Mouse (Mus musculus) retina, embryonic 14.5 days (tissue): ENCODE results near the gene Ston1.
A peak's percentile ranks its signal among the peaks of the same experiment; 100 is the strongest.

Experiments
- DNase-seq: peaks from one replicate; pipeline ENCODE4 v3.0.0-alpha.2; 2015; ENCODE audit warnings: low spot score

Gene Ston1

DNA sequence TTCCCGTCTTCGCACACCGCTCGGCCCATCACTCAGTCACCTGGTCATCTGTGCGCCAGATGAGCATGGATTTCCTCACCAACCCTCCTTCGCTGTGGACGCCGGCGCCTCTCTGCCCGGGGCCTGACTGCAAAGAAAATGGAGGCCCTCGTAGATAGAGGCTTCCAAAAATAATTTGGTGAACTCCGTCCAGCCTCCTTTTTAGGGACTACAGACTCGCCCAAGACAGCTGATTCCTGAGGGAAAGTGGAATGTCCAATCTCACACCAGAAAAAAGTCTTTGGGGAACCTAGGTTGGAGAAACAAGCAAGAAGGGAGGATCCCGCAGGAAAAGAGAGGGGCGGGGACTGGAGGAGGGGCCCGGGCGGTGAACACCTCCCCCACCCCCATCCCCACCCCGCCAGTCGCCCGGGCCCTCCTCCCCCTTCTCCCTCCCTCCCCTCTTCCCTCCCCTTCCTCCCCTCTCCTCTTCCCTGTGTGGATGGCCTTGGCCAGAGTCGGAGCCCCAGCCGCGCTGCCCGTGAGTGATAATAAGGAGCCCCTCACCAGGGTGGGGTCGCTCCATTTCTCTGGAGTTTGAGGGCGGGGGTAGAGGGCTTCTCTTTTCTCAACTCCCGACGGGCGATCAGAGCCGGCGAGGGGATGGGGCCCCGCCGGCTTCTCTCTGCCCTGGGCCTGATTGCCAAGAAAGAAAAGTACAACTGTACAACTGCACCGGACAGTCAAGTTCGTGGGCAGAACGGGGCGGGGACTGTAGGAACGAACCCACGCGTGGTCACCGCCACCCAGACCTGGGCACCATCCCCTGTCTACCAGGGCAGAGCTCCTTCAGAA is at the start of gene Ston1:
Gene Ston1, plus strand, starts transcription at position 463 of the 834 bp plus-strand sequence.
- DNase-seq = peak; percentile 72

GRCm38 (mm10) chr17:88549411-88550191 is 47.9 kb upstream of the Ston1 start:
- no peak for DNase-seq

- no peak for DNase-seq
Measured at GRCm38 (mm10) chr17:88550351-88550750, 47.1 kb upstream of the Ston1 start.

DNA sequence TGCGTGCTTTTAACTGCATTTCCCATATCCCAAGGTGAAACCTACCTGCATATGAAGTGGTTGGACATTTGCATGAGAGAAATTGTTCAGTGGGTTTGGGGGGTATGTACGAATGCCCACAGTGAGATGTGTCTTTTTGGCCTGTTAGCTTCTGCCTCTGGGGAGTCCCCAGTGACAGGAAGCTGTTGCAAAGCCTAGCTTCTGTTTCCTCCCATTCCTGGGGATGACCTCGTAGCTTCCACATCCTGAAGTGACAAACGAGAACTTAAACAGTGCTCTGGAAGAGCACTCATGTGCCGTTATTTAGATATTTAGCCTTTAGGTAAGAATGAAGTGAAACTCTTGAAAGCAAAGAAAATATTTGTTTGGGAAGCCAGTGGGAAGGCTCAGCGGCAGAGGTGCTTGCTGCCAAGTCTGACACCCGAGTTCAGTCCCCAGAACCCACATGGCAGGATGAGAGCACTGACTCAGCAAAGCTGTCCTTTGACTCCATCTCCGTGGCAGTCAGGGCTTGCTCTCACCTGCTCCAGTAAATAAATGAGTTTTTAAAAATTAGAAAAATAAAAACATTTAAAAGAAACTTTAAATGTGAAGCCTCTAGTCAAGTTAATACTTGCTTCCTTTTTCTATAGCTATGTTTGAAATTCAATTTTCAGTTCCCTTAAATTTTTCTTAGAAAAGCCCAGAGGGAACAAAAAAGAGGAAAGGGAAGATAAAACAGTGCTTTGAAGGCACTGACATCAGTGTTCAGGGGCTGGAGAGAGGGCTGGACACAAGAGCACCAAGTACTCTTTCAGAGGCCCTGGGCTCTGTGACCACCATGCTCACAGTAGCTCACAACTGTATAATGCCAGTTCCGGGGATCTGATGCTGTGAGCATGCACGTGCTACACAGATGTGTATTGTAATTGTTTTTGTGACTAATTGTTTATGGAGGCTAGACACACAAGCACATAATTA is 46.2 kb upstream of the Ston1 start:
- no peak for DNase-seq

GRCm38 (mm10) chr17:88552556-88552955 is 44.9 kb upstream of the Ston1 start:
- no peak for DNase-seq

GRCm38 (mm10) chr17:88553001-88553449 is 44.5 kb upstream of the Ston1 start:
- DNase-seq = no peak

GRCm38 (mm10) chr17:88553473-88554087 is 43.9 kb upstream of the Ston1 start:
- no peak for DNase-seq

GRCm38 (mm10) chr17:88556176-88556575 is 41.3 kb upstream of the Ston1 start:
- DNase-seq = no peak

DNA sequence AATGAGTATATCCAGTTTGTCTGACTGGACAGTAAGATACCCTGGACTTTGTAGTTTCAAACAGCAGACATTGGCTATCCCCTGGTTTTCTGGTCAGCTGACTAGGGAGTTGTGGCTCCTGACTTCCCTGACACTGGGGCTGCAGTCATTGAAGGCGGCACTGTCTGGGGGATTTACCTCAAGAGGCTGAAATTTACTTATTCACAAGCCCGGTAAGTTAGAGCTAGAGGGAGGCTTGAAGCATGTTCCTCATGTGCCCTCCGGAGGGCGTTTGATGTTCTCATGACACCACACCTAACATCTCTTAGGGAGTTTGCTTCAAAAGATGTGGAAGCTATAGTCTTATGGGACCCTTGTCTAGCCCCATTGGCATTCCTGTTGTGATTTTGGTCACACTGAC is 40.8 kb upstream of the Ston1 start:
- no peak for DNase-seq

DNA sequence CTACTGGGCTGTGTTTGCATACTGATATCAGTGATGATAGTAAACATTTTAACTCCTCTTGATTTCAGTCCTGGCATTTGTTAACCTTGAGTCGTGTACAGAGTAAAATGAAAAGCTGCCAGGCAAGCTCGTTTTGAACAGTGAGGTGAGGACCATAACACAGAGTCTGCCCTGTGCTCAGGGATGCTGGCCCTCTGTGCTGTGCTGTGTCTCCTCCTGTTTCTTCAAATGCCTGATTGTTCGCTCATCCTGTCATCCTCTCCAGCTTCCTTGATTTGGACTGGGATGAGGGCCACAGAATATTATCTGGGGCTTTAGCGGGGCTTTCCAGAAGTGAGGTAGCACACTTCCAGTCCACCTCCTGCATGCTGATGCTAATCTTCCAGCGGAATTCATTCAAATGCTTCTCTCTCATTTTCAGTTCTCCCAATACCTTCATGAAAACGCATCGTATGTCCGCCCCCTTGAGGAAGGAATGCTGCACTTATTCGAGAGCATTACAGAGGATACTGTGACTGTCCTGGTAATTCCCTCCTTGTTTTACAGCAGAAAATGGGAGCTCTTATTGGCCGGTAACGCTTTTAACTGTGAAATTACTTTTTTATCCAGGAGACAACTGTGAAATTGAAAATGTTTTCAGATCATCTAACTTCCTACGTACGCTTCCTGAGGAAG is 39.2 kb upstream of the Ston1 start:
- peak; percentile 83 for DNase-seq

GRCm38 (mm10) chr17:88563611-88564010 is 33.9 kb upstream of the Ston1 start:
- no peak for DNase-seq

GRCm38 (mm10) chr17:88569807-88570540 is 27.5 kb upstream of the Ston1 start:
- DNase-seq = peak; percentile 11

DNA sequence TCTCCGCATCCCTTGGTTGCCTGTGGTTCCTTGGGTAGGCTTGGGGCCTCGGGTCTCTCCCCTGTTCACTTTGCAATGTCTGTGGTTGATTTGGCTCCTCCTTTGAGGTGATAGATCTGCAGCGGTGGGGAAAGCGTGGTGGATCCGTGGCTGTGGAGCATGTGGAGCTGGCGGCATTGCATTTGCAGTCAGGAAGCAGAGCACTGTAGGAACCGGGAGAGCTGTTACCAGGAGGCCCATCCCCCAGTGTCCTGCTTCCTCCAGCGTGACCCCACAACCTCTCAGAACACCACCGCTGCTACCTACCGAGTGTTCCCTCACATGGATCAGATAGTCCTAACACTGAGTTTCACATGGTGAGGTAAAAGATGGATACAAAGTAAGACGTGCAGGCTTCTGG is 26.7 kb upstream of the Ston1 start:
- DNase-seq = no peak

DNA sequence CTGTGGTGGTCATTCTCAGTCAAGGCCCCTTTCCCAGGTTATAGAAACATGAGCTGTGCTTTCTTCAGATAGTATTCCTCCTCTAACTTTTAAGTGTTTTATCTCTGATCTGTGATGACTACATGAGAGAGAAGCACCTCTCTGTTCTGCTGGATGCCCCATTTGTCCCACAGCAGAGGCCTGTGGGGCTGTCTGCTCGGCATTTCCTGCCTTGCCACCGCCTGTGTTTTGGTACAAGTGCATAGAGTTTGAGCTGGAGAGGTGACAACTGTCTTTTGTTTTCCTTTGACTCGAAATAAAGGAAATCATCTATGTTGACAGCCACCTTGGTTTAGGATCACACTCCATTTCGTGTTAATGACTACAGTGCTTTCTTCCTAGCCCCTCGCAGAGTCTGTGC is 22.7 kb upstream of the Ston1 start:
- no peak for DNase-seq

GRCm38 (mm10) chr17:88578522-88579242 is 18.8 kb upstream of the Ston1 start:
- DNase-seq = peak; percentile 22

DNA sequence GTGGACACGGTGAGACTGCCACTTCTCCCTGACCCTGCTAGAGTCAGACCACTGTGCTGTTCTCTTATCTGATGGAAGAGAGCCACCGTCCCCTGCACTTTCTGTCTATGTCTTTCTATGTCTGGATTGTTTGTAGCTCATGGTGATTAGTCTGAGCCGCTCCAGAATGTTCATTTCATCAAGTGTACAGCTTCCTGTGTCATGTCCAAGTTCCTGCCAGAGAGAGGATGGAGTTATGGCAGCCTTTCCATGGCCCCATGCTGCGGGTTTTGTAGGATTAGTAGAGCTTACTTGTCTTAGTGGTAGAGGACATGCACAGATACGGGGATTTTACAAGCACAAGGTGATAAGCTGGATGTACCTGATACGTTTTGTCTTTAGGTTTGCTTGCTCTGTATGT is 16.9 kb upstream of the Ston1 start:
- no peak for DNase-seq

DNA sequence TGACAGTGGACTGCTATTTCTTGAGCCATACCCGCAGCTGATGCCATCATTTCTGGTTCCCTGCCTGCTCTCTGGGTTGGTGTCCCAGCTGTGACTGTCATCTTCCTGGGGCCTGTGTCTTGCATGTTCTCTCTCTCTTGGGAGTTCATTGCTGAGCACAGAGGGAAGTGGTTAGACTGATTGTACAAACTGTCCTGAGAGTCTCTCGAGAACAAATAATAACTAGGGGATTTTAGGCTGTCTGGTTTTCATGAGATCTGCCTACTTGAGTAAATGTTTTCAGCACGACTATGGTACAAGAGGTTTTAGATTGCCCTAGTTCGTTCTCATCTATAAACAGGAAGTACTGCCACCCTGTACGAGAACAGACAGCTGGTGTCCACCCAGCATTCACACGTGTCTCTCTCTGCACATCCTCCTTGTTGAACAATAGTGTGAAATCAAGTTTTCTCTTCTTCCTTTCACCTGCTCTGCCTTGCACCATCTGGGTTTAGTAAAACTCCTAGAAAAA is 15.9 kb upstream of the Ston1 start:
- no peak for DNase-seq

DNA sequence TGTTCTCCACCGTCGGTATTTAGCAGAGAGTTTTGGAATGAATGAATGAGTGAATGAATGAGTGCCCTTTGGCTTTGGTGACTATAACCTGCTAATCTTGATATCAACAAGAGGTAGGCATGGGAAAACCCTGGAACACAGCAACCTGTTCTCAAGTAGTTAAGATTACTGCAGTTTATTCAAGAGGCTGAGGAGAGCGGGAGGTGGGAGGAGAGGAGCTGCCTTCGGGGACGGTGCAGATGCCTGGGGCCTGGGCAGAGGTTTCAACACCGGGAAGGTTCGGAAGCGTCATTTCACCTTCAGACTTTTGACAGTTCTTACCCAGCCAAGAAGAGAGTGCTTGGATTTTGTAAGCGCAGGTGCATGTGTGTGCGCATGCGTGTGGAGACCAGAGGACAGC is 14.5 kb upstream of the Ston1 start:
- DNase-seq = no peak

DNA sequence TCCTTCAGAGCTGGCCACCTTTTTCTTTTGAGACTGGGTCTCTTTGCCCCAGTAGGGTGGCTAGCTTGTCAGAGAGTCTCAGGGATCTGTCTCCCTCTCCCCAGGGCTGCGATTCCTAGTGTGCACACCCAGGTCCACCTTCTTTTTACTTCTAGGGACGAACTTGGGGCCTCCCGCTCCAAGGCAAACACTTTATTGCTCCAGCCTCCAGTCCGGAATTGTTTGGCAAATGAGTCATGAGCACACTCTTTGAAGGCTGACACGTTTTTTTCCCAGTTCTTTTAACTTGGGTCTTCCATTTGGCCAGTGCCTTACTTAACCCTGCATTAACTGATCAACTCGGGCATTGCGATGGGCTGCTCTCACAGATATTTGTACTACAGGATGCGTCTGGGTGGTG is 14.1 kb upstream of the Ston1 start:
- no peak for DNase-seq
